Mouse (Mus musculus): Measurements from ENCODE around the gene Gm11115. TPM values are rescaled to one million over a fixed set of nuclear protein-coding genes. Genes with fewer than 3 reads are reported as not detected.

Gm11115 gene
- polyA plus RNA-seq (2015; fragmentation: Nextera tagmentation; extraction: Ambion mirVana), result not detected in 2 replicates

DNA sequence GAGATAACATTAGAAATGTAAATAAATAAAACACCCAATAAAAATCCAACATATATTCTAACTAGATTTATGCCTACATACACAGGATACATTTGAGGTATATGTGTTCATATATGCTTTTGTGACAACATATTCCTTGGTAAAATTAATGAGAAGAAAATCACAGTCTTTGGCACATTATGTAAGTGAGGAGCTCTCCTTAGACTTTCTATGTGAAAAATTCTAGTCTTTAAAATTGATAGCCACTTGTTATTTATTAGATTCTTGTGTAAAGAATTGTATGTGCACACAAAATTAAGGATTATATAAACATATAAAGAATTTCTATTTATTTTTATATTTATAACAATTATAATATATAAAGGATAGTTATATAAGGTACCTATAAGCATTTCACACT lies at the start of gene Gm11115:
Gene Gm11115, minus strand, starts transcription at position 101 of the 400 bp plus-strand sequence.
- no peaks in the 10 kb centered on the region for H3K9me3 ChIP-seq
- H3K36me3 ChIP-seq, result no peaks in the 10 kb centered on the region
- no peak for ATAC-seq (ENCODE audit: insufficient read depth, low FRiP score, low read depth)
- H3K4me2 ChIP-seq, result no peak within 1 kb of the TSS
- no peaks in the 10 kb centered on the region for H3K4me1 ChIP-seq
- H3K27ac ChIP-seq, result no peak within 1 kb of the TSS
- H3K9ac ChIP-seq, result no peak within 1 kb of the TSS
- H3K4me3 ChIP-seq (replicated peaks), result no peak within 1 kb of the TSS
- H3K27me3 ChIP-seq (replicated peaks), result no peaks in the 10 kb centered on the region

DNA sequence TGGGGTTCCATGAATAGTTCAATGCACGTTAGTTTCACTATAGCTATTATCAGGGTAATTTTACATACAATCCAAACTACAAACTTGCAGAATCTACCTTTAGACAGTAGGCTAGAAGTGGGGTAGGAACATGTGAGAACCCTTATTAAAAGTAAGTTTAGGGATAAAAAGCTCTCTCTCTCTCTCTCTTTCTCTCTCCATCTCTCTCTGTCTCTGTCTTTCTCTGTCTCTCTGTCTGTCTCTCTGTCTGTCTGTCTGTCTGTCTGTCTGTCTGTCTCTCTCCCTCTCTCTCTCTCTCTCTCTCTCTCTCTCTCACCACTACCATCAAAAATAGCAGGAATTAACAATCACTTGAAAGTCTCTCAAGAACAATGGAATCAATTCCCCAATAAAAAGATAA lies 42.5 kb downstream of the Gm11115 start, which contains the start of gene Gm11116:
Gene Gm11116, minus strand, starts transcription at position 101 of the 400 bp plus-strand sequence.
- Histone ChIP-seq H3K36me3 (no peaks in the 10 kb centered on the region), H3K27ac (no peak within 1 kb of the TSS), H3K4me1 (no peaks in the 10 kb centered on the region), H3K9ac (no peak within 1 kb of the TSS), H3K9me3 (no peaks in the 10 kb centered on the region), H3K4me2 (no peak within 1 kb of the TSS), H3K27me3 (replicated peaks) (no peaks in the 10 kb centered on the region), H3K4me3 (replicated peaks) (no peak within 1 kb of the TSS)
- ATAC-seq (ENCODE audit: insufficient read depth, low FRiP score, low read depth), result no peak
- WGBS, result 72% methylated on average over 1 of the region's 1 CpGs

Other genes with a start within 250 kb of the Gm11115 start
- 0.13 and 0.22 TPM in 2 replicates for gene Csn3, start 228.5 kb downstream of the Gm11115 start, polyA plus RNA-seq (2015; fragmentation: Nextera tagmentation; extraction: Ambion mirVana)
- not detected in 2 replicates for gene 2310003L06Rik, start 184.6 kb downstream of the Gm11115 start, polyA plus RNA-seq (2015; fragmentation: Nextera tagmentation; extraction: Ambion mirVana)
- not detected in 2 replicates for gene Gm28434, start 184.6 kb downstream of the Gm11115 start, polyA plus RNA-seq (2015; fragmentation: Nextera tagmentation; extraction: Ambion mirVana)
- not detected in 2 replicates for gene Cabs1, start 174.7 kb downstream of the Gm11115 start, polyA plus RNA-seq (2015; fragmentation: Nextera tagmentation; extraction: Ambion mirVana)
- gene Smr3a, start 151.6 kb downstream of the Gm11115 start, polyA plus RNA-seq (2015; fragmentation: Nextera tagmentation; extraction: Ambion mirVana), result not detected in 2 replicates
- not detected in 2 replicates for gene Smr2, start 67.5 kb downstream of the Gm11115 start, polyA plus RNA-seq (2015; fragmentation: Nextera tagmentation; extraction: Ambion mirVana)
- not detected in 2 replicates for gene Gm11116, start 42.6 kb downstream of the Gm11115 start, polyA plus RNA-seq (2015; fragmentation: Nextera tagmentation; extraction: Ambion mirVana)
- gene Gm7714, start 114.8 kb upstream of the Gm11115 start, polyA plus RNA-seq (2015; fragmentation: Nextera tagmentation; extraction: Ambion mirVana), result not detected in 2 replicates
- gene Prol1, start 163.2 kb upstream of the Gm11115 start, polyA plus RNA-seq (2015; fragmentation: Nextera tagmentation; extraction: Ambion mirVana), result not detected in 2 replicates
- gene Amtn, start 222.0 kb upstream of the Gm11115 start, polyA plus RNA-seq (2015; fragmentation: Nextera tagmentation; extraction: Ambion mirVana), result not detected in 2 replicates